Mouse (Mus musculus) small intestine, adult 2 months (tissue): Measurements from ENCODE around the gene Atp6v1g3. TPM values are rescaled to one million over a fixed set of nuclear protein-coding genes. Genes with fewer than 3 reads are reported as not detected.

Experiments used
- H3K27ac ChIP-seq: fragments of 200-500 bp; 2 replicates; pipeline ENCODE4 v1.5.1; 2012; ENCODE audit warnings: low read depth, low read length, control low read depth, inconsistent platforms; ENCODE audit not compliant: insufficient read depth
- H3K27me3 ChIP-seq: fragments of 200-500 bp; 2 replicates; pipeline ENCODE4 v1.6.1; 2012; ENCODE audit warnings: mild to moderate bottlenecking, moderate library complexity, low read length, inconsistent platforms; ENCODE audit not compliant: control insufficient read depth, insufficient read depth
- H3K36me3 ChIP-seq: fragments of 200-500 bp; 2 replicates; pipeline ENCODE4 v1.6.1; 2012; ENCODE audit warnings: mild to moderate bottlenecking, low read length, control low read depth, inconsistent platforms; ENCODE audit not compliant: control insufficient read depth, insufficient read depth
- H3K4me1 ChIP-seq: fragments of 200-500 bp; 2 replicates; pipeline ENCODE4 v1.6.1; 2012; ENCODE audit warnings: low read length, inconsistent platforms, mixed read lengths; ENCODE audit not compliant: control insufficient read depth, insufficient read depth, insufficient read length
- H3K4me3 ChIP-seq: fragments of 200-500 bp; 2 replicates; pipeline ENCODE4 v1.5.1; 2012; ENCODE audit warnings: low read depth, mild to moderate bottlenecking, control low read depth, inconsistent platforms, low read length, moderate library complexity
- CTCF ChIP-seq: fragments of 200-500 bp; IDR thresholded peaks from 2 replicates; pipeline ENCODE4 v1.5.1; 2012; ENCODE audit warnings: low read depth, mild to moderate bottlenecking, control low read depth, inconsistent platforms, low read length, moderate library complexity, mixed read lengths; ENCODE audit not compliant: insufficient replicate concordance, insufficient read length; ENCODE audit errors: extremely low read depth
- POLR2A ChIP-seq: fragments of 200-500 bp; IDR thresholded peaks from 2 replicates; pipeline ENCODE4 v1.6.1; 2012; ENCODE audit warnings: low read depth, mild to moderate bottlenecking, control low read depth, inconsistent platforms, low read length, moderate library complexity
- WGBS: fragments of 180-500 bp; shearing (Covaris S2); methylation state at CpG from one replicate; pipeline ENCODE4 v1.1.7; 2018; 5-methylcytosine and 5-hydroxymethylcytosine counted together
- polyA plus RNA-seq: library from polyadenylated mRNA; depleted of rRNA; stranded (reverse); fragments of >200 nt; gene quantifications from 2 replicates; pipeline ENCODE4 v1.2.3, GENCODE M21; 2012; rRNA removed

Atp6v1g3 gene
- polyA plus RNA-seq, 1 experiment: not detected

DNA sequence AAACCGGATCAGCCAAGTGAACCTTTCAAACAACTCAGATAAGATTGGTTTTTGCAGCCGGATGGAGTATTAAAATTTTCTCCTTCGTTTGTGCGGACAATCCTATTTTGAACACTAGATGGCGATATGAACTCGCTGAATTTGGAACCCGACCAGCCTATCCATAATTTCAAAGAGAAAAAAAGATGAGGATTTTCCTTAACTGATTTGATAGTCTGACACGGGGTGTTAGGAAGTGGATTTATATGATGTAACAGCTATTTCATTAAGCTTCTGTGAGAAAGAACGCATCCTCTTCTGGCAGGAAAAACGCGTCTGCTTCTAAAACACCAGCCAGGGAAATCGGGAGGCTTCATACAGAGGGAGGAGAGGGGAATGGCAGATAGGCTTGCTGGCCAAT, 54.8 kb downstream of the Atp6v1g3 start:
- Histone ChIP-seq H3K27ac (no peak overlapping the region), H3K36me3 (no peaks in the 10 kb centered on the region), H3K4me3 (no peak overlapping the region), H3K4me1 (no peaks in the 10 kb centered on the region), H3K27me3 (no peaks in the 10 kb centered on the region)
- TF ChIP-seq CTCF (no peak), POLR2A (no peak)
- 19% methylated on average over 12 of the region's 12 CpGs for WGBS

DNA sequence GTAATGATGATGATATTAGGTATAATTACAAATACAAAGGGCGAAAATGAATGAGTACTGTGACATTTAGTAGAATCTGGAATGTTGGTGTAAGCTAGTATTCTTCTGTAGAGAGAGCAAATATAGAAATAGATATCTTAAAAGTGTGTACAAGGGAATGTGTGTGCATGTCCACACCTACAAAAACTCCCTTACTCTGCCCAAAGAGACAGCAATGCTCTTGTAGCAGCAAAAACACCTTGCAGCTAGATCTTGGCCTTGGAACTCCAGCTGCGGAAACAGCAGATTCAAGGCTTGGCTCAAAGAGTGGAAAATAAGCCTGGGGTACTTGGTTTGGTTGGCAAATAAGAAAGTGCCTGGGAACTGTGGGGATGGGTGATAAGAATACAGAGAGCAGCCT, 57.0 kb downstream of the Atp6v1g3 start:
- Histone ChIP-seq H3K4me1 (no peaks in the 10 kb centered on the region), H3K4me3 (no peak overlapping the region), H3K27ac (no peak overlapping the region), H3K36me3 (no peaks in the 10 kb centered on the region), H3K27me3 (no peaks in the 10 kb centered on the region)
- 88% methylated on average over 2 of the region's 2 CpGs for WGBS
- TF ChIP-seq POLR2A (no peak), CTCF (no peak)

DNA sequence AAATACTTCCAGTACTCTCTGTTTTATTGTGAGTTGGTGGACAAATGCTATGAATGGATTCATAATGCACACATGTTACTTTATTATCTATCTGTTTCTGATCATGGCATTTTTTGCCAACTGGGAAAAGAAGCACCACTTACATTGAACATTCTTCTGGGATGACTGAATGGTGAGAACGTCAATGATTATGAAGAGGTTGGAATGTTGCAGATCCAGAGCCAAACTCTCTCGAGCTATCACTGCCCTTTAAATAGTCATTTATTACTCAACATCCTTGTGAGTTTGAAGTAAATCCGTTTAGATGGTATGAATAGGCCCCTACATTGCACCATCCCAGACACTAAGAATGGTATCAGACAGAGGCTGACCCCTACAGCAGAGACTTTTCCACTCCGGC, 58.1 kb downstream of the Atp6v1g3 start:
- H3K4me3 ChIP-seq: no peak overlapping the region
- H3K27ac ChIP-seq: no peak overlapping the region
- 56% methylated on average over 4 of the region's 4 CpGs for WGBS
- H3K36me3 ChIP-seq: no peaks in the 10 kb centered on the region
- no peaks in the 10 kb centered on the region for H3K27me3 ChIP-seq
- no peak for TF ChIP-seq POLR2A
- no peaks in the 10 kb centered on the region for H3K4me1 ChIP-seq

DNA sequence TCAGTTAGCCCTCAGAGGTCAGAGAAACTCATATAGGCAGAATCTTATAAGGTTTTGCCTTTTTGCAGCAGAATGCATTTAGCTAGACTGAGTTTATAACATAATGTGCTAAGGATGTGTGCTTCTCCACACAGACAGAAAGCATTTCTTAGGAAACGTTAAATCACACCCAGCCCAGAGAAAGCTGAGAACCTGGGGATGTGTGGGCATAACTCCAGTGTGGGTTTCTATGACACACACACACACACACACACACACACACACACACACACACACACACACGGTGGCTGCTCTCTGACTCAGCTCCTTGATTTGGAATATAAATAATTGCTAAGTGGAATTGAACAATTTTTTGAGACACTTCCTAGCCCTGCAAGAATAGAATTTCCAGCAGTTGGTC, 61.2 kb downstream of the Atp6v1g3 start:
- WGBS: 58% methylated on average over 2 of the region's 2 CpGs
- H3K4me1 ChIP-seq: no peaks in the 10 kb centered on the region
- no peak overlapping the region for H3K27ac ChIP-seq
- no peaks in the 10 kb centered on the region for H3K27me3 ChIP-seq
- TF ChIP-seq POLR2A: no peak
- TF ChIP-seq CTCF: no peak
- no peak overlapping the region for H3K4me3 ChIP-seq
- no peaks in the 10 kb centered on the region for H3K36me3 ChIP-seq

DNA sequence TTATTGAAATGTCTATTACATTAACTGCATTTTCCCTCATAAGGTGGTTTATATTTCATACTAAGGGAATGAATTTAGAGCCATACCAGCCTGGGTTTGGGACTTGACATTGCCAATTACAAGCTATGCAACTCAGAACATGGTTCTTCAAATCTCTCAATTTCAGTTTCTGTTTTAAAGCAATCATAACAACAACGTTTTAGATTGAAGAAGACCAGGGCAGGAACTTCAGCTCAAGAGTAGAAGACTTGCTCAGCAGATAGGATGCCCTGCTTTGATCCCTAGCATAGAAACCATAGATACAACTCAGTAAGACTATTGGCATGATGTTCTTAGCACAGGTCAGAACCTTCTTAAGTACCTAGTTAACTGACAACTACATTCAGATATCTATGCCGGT, 63.9 kb downstream of the Atp6v1g3 start:
- Histone ChIP-seq H3K36me3 (no peaks in the 10 kb centered on the region), H3K27ac (no peak overlapping the region), H3K27me3 (no peaks in the 10 kb centered on the region), H3K4me3 (no peak overlapping the region), H3K4me1 (no peaks in the 10 kb centered on the region)
- TF ChIP-seq POLR2A: no peak
- 68% methylated on average over 2 of the region's 2 CpGs for WGBS

Other genes starting within 250 kb of the Atp6v1g3 start
- 9.6 and 15.1 TPM in 2 replicates for gene Ptprc, start 98.0 kb upstream of the Atp6v1g3 start, polyA plus RNA-seq